In the genomic region with DNA sequence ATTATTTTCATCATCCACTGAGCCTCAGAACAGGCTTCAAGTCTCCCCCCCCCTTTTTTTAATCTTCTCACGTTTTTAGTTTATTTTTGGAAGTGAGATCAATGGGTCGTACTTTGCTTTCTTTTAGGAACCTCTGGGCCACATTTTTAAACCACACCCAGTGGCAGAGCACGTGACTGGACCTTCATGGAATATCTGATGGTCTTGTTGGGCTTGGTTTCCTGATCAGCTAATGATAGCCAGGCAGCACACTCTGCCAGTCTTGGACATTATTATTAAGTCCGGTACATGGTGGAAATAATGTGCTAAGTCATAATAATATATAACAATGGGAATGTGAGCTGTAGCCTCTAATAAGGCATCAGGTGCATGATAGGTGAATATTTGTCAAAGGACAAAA, we compare ENCODE assay signal across 13 mouse cellular contexts.
"Had no signal": no experiment of that assay in that cellular context is flagged by ENCODE, and none has a peak within 500 bp of the region (broad histone marks: within the 10 kb centered on the region; RNA-seq: fewer than 3 reads in every experiment).

No protein-coding gene starts in this region.

- H3K4me3 ChIP-seq: kidney, embryonic 15.5 days; left cerebral cortex, adult 2 months; limb, embryonic 10.5 days; liver, embryonic 15.5 days; lung, embryonic 15.5 days; myocyte; neural tube, embryonic 15.5 days had no signal

- H3K4me2 ChIP-seq: kidney, embryonic 15.5 days; liver, embryonic 11.5 days; liver, embryonic 15.5 days; lung, embryonic 15.5 days; neural tube, embryonic 15.5 days had no signal

- ATAC-seq: intestine, postnatal 0 days had no signal

- H3K9ac ChIP-seq: kidney, embryonic 15.5 days; liver, embryonic 15.5 days; lung, embryonic 15.5 days; neural tube, embryonic 15.5 days had no signal

- H3K36me3 ChIP-seq: kidney, embryonic 15.5 days; limb, embryonic 10.5 days; liver, embryonic 15.5 days; lung, embryonic 15.5 days; neural tube, embryonic 15.5 days had no signal

- H3K27me3 ChIP-seq: kidney, embryonic 15.5 days; liver, embryonic 15.5 days; lung, embryonic 15.5 days; neural tube, embryonic 15.5 days had no signal

- H3K4me1 ChIP-seq: kidney, embryonic 15.5 days; limb, embryonic 10.5 days; liver, embryonic 15.5 days; lung, embryonic 15.5 days; neural tube, embryonic 15.5 days had no signal

- H3K9me3 ChIP-seq: kidney, embryonic 15.5 days; limb, embryonic 10.5 days; liver, embryonic 15.5 days; lung, embryonic 15.5 days; neural tube, embryonic 15.5 days had no signal

- H3K27ac ChIP-seq: kidney, embryonic 15.5 days; left cerebral cortex, adult 2 months; limb, embryonic 10.5 days; liver, embryonic 15.5 days; lung, embryonic 15.5 days; neural tube, embryonic 15.5 days; stomach, postnatal 0 days had no signal

- DNase-seq: kidney, postnatal 14 days; midbrain, embryonic 14.5 days; thymus, postnatal 4 days had no signal
